Mouse (Mus musculus) G1E (cell line): ENCODE results near the gene Phf20. TPM values are rescaled to one million over a fixed set of nuclear protein-coding genes. Genes with fewer than 3 reads are reported as not detected.

Source experiments
- ATAC-seq: 2 replicates; pipeline ENCODE4 v1.8.0; 2016; ENCODE audit warnings: mild to moderate bottlenecking; ENCODE audit not compliant: insufficient number of reproducible peaks, poor library complexity, low FRiP score, severe bottlenecking; ENCODE audit errors: extremely low read depth
- DNase-seq: peaks from one replicate; pipeline ENCODE4 v3.0.0; 2012; ENCODE audit warnings: low spot score
- H3K27me3 ChIP-seq: 2 replicates; pipeline ENCODE4 v1.6.1; 2012; ENCODE audit warnings: mild to moderate bottlenecking, low read length, inconsistent platforms; ENCODE audit not compliant: insufficient read depth
- H3K36me3 ChIP-seq: replicated peaks from 2 replicates; pipeline ENCODE3; 2012; ENCODE audit warnings: mild to moderate bottlenecking, inconsistent platforms
- H3K4me1 ChIP-seq: 2 replicates; pipeline ENCODE4 v1.6.1; 2012; ENCODE audit warnings: low read depth, low read length, inconsistent platforms, mixed read lengths; ENCODE audit not compliant: insufficient read depth
- H3K4me3 ChIP-seq: 2 replicates; pipeline ENCODE4 v1.5.1; 2012; ENCODE audit warnings: low read depth, mild to moderate bottlenecking, inconsistent platforms, low read length, moderate library complexity, mixed read lengths
- H3K9me3 ChIP-seq: replicated peaks from 2 replicates; pipeline ENCODE4 v1.6.1; 2012; ENCODE audit warnings: inconsistent platforms
- CTCF ChIP-seq: IDR thresholded peaks from 2 replicates; pipeline ENCODE4 v1.5.1; 2012; ENCODE audit warnings: low read depth, low read length, inconsistent platforms, mixed read lengths
- GATA1 ChIP-seq: IDR thresholded peaks from 2 replicates; pipeline ENCODE4 v1.6.1; 2012; ENCODE audit warnings: borderline replicate concordance, low read length, inconsistent platforms, mixed read lengths
- GATA2 ChIP-seq: IDR thresholded peaks from 2 replicates; pipeline ENCODE4 v1.6.1; 2012; ENCODE audit warnings: low read depth, low read length, inconsistent platforms, borderline replicate concordance
- POLR2AphosphoS5 ChIP-seq: IDR thresholded peaks from 2 replicates; pipeline ENCODE4 v1.6.1; 2012; ENCODE audit warnings: low read depth, low read length, inconsistent platforms; ENCODE audit not compliant: insufficient replicate concordance
- TAL1 ChIP-seq: conservative IDR thresholded peaks from 2 replicates; pipeline ENCODE4 v1.6.1; 2012; ENCODE audit warnings: low read depth, low read length, inconsistent platforms, mixed read lengths
- polyA plus RNA-seq: library from polyadenylated mRNA; stranded (reverse); fragments of >175 nt; gene quantifications from 2 replicates; pipeline ENCODE4 v1.2.3, GENCODE M21; 2012
- total RNA-seq, 2 experiments: library from RNA; stranded (forward) in 1 of 2; stranded (reverse) in 1 of 2; fragments of 200-1000 nt in 1 of 2; fragments of >200 nt in 1 of 2; fragmentation: Nextera tagmentation in 1 of 2; gene quantifications; 2 replicates each; pipeline ENCODE4 v1.2.3; 2014 to 2017

The Phf20 gene
- total and polyA plus RNA-seq, 3 experiments, result 37.8 to 63.9 (median 45.8) TPM

GRCm38 (mm10) chr2:156351243-156351642, 155.0 kb downstream of the Phf20 start:
- TF ChIP-seq GATA1 (no peak), TAL1 (no peak), POLR2AphosphoS5 (no peak), GATA2 (no peak), CTCF (no peak)
- peaks cover 10% of the 10 kb centered on the region for H3K4me1 ChIP-seq
- ATAC-seq (no peak), DNase-seq (no peak)
- H3K4me3 ChIP-seq, result no peak overlapping the region
- no peaks in the 10 kb centered on the region for H3K36me3 ChIP-seq
- H3K9me3 ChIP-seq, result no peaks in the 10 kb centered on the region
- H3K27me3 ChIP-seq, result no peaks in the 10 kb centered on the region

GRCm38 (mm10) chr2:156352413-156353165, 156.3 kb downstream of the Phf20 start:
- H3K9me3 ChIP-seq, result no peaks in the 10 kb centered on the region
- no peak overlapping the region for H3K4me3 ChIP-seq
- no peaks in the 10 kb centered on the region for H3K27me3 ChIP-seq
- TF ChIP-seq TAL1 (no peak), CTCF (no peak), GATA1 (no peak), GATA2 (no peak), POLR2AphosphoS5 (no peak)
- DNase-seq, result no peak
- peaks cover 10% of the 10 kb centered on the region for H3K4me1 ChIP-seq
- no peaks in the 10 kb centered on the region for H3K36me3 ChIP-seq
- no peak for ATAC-seq

- no peaks in the 10 kb centered on the region for H3K27me3 ChIP-seq
- no peaks in the 10 kb centered on the region for H3K36me3 ChIP-seq
- no peaks in the 10 kb centered on the region for H3K9me3 ChIP-seq
- H3K4me1 ChIP-seq, result peaks cover 10% of the 10 kb centered on the region
- TF ChIP-seq GATA1 (no peak), POLR2AphosphoS5 (no peak), CTCF (no peak), TAL1 (no peak), GATA2 (no peak)
- ATAC-seq, result no peak
- DNase-seq, result no peak
- H3K4me3 ChIP-seq, result no peak overlapping the region
Observed at GRCm38 (mm10) chr2:156353265-156353692, 157.0 kb downstream of the Phf20 start.

- DNase-seq, result no peak
- TF ChIP-seq TAL1 (no peak), GATA2 (no peak), GATA1 (no peak), CTCF (no peak), POLR2AphosphoS5 (no peak)
Observed at GRCm38 (mm10) chr2:156356031-156356430, 159.8 kb downstream of the Phf20 start.

More at GRCm38 (mm10) chr2:156356031-156356430, 159.8 kb downstream of the Phf20 start:
- Histone ChIP-seq H3K27me3 (no peaks in the 10 kb centered on the region), H3K9me3 (no peaks in the 10 kb centered on the region), H3K4me1 (peaks cover 10% of the 10 kb centered on the region), H3K4me3 (no peak overlapping the region), H3K36me3 (no peaks in the 10 kb centered on the region)
- ATAC-seq, result no peak

Other genes with a start within 250 kb of the Phf20 start
- 11.6 and 12.3 TPM in 2 replicates for gene Cep250, start 240.0 kb upstream of the Phf20 start, total RNA-seq (2014; fragmentation: Nextera tagmentation)
- 49.2 and 54.7 TPM in 2 replicates for gene Cep250, start 240.0 kb upstream of the Phf20 start, total RNA-seq (2017)
- 17.3 and 19.9 TPM in 2 replicates for gene Cep250, start 240.0 kb upstream of the Phf20 start, polyA plus RNA-seq
- gene 6430550D23Rik, start 188.5 kb upstream of the Phf20 start, total RNA-seq (2014; fragmentation: Nextera tagmentation), result 2.3 and 2.4 TPM in 2 replicates
- 0.71 and 1.6 TPM in 2 replicates for gene 6430550D23Rik, start 188.5 kb upstream of the Phf20 start, total RNA-seq (2017)
- gene 6430550D23Rik, start 188.5 kb upstream of the Phf20 start, polyA plus RNA-seq, result 0.23 and 0.33 TPM in 2 replicates
- gene Ergic3, start 188.4 kb upstream of the Phf20 start, total RNA-seq (2014; fragmentation: Nextera tagmentation), result 189 and 215 TPM in 2 replicates
- 52.9 and 58.0 TPM in 2 replicates for gene Ergic3, start 188.4 kb upstream of the Phf20 start, total RNA-seq (2017)
- 42.6 and 51.8 TPM in 2 replicates for gene Ergic3, start 188.4 kb upstream of the Phf20 start, polyA plus RNA-seq
- 0.53 TPM in 1 of 2 replicates, not detected in the other for gene Fer1l4, start 143.5 kb upstream of the Phf20 start, total RNA-seq (2014; fragmentation: Nextera tagmentation)
- not detected in 2 replicates for gene Fer1l4, start 143.5 kb upstream of the Phf20 start, total RNA-seq (2017)
- gene Fer1l4, start 143.5 kb upstream of the Phf20 start, polyA plus RNA-seq, result not detected in 2 replicates
- gene Spag4, start 131.3 kb upstream of the Phf20 start, total RNA-seq (2014; fragmentation: Nextera tagmentation), result 1.4 and 4.9 TPM in 2 replicates
- gene Spag4, start 131.3 kb upstream of the Phf20 start, total RNA-seq (2017), result 0.64 and 0.93 TPM in 2 replicates
- gene Spag4, start 131.3 kb upstream of the Phf20 start, polyA plus RNA-seq, result 0.82 and 1.3 TPM in 2 replicates
- gene Cpne1, start 84.5 kb upstream of the Phf20 start, total RNA-seq (2014; fragmentation: Nextera tagmentation), result 43.2 and 63.3 TPM in 2 replicates
- gene Cpne1, start 84.5 kb upstream of the Phf20 start, total RNA-seq (2017), result 40.1 and 42.0 TPM in 2 replicates
- 55.9 and 73.7 TPM in 2 replicates for gene Cpne1, start 84.5 kb upstream of the Phf20 start, polyA plus RNA-seq
- 50.5 and 67.5 TPM in 2 replicates for gene Rbm12, start 84.5 kb upstream of the Phf20 start, total RNA-seq (2014; fragmentation: Nextera tagmentation)
- gene Rbm12, start 84.5 kb upstream of the Phf20 start, total RNA-seq (2017), result 25.4 and 39.7 TPM in 2 replicates
- 5.6 TPM in 2 replicates for gene Rbm12, start 84.5 kb upstream of the Phf20 start, polyA plus RNA-seq
- gene Gm28036, start 69.4 kb upstream of the Phf20 start, total RNA-seq (2014; fragmentation: Nextera tagmentation), result 17.3 and 17.6 TPM in 2 replicates
- gene Gm28036, start 69.4 kb upstream of the Phf20 start, total RNA-seq (2017), result 12.0 and 15.6 TPM in 2 replicates
- gene Gm28036, start 69.4 kb upstream of the Phf20 start, polyA plus RNA-seq, result 9.0 and 13.5 TPM in 2 replicates
- 99.3 and 127 TPM in 2 replicates for gene Romo1, start 52.4 kb upstream of the Phf20 start, total RNA-seq (2014; fragmentation: Nextera tagmentation)
- gene Romo1, start 52.4 kb upstream of the Phf20 start, total RNA-seq (2017), result 38.4 and 52.4 TPM in 2 replicates
- gene Romo1, start 52.4 kb upstream of the Phf20 start, polyA plus RNA-seq, result 300 and 385 TPM in 2 replicates
- gene Nfs1, start 52.3 kb upstream of the Phf20 start, total RNA-seq (2014; fragmentation: Nextera tagmentation), result 27.9 and 33.9 TPM in 2 replicates
- gene Nfs1, start 52.3 kb upstream of the Phf20 start, total RNA-seq (2017), result 46.2 and 49.1 TPM in 2 replicates
- 31.4 and 36.3 TPM in 2 replicates for gene Nfs1, start 52.3 kb upstream of the Phf20 start, polyA plus RNA-seq
- 781 and 795 TPM in 2 replicates for gene Rbm39, start 16.2 kb upstream of the Phf20 start, total RNA-seq (2014; fragmentation: Nextera tagmentation)
- 710 and 759 TPM in 2 replicates for gene Rbm39, start 16.2 kb upstream of the Phf20 start, total RNA-seq (2017)
- gene Rbm39, start 16.2 kb upstream of the Phf20 start, polyA plus RNA-seq, result 282 and 295 TPM in 2 replicates
- gene Cnbd2, start 115.8 kb downstream of the Phf20 start, total RNA-seq (2014; fragmentation: Nextera tagmentation), result 21.5 and 22.6 TPM in 2 replicates
- 11.5 and 13.9 TPM in 2 replicates for gene Cnbd2, start 115.8 kb downstream of the Phf20 start, total RNA-seq (2017)
- 0.43 and 1.4 TPM in 2 replicates for gene Cnbd2, start 115.8 kb downstream of the Phf20 start, polyA plus RNA-seq
- gene Scand1, start 116.2 kb downstream of the Phf20 start, total RNA-seq (2014; fragmentation: Nextera tagmentation), result 11.6 and 12.2 TPM in 2 replicates
- 243 and 516 TPM in 2 replicates for gene Scand1, start 116.2 kb downstream of the Phf20 start, total RNA-seq (2017)
- gene Scand1, start 116.2 kb downstream of the Phf20 start, polyA plus RNA-seq, result 844 and 1,244 TPM in 2 replicates
- gene Epb41l1, start 224.4 kb downstream of the Phf20 start, total RNA-seq (2014; fragmentation: Nextera tagmentation), result 1.4 and 8.4 TPM in 2 replicates
- gene Epb41l1, start 224.4 kb downstream of the Phf20 start, total RNA-seq (2017), result 0.06 and 0.44 TPM in 2 replicates
- gene Epb41l1, start 224.4 kb downstream of the Phf20 start, polyA plus RNA-seq, result 0.09 TPM in 1 of 2 replicates, not detected in the other